Mouse (Mus musculus): Measurements from ENCODE around the gene 6820408C15Rik.
A peak's percentile ranks its signal among the peaks of the same experiment; 100 is the strongest.

The 6820408C15Rik gene

DNA sequence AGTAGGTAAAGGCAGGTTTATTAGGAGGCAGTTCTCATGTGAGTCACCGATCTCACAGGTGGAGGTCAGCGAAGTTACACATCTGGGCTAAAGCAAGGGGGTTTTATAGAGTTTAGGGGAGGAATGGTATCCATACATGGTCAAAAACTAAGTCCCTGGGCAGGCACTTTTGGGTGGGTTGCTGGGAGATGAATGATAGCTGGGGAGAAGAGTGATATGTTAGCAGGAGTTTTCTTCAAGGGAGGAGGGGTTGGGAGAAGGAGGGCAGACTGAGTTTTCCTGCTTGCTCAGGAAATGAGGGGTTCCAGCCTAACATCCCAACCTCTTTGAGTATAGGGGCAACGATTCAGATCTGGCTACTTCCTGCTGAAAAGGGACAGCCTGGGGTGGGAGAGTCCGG lies at the start of gene 6820408C15Rik:
Gene 6820408C15Rik, plus strand, starts transcription at position 301 of the 400 bp plus-strand sequence.
- DNase-seq (ENCODE audit: low read depth) = no peak

DNA sequence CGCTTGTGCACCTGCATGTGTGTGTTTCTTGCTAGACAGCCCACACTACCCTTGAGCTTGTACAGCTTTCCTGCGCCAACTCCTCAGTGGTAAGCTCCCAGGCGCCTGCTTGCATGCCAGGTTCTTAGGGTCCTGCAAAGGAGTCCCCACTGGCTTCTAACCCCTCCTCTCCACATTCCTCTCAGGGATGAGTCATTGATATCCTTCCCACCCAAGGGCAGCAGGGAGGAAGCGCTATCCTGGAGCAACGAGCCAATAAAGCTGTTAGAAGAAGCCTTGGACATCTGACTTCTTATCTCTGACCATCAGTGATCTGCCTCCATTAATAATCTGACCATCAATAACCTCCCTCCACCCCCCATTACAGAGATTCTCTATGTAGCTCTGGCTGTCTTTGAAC lies 47.5 kb upstream of the 6820408C15Rik start:
- DNase-seq (ENCODE audit: low read depth) = no peak

DNA sequence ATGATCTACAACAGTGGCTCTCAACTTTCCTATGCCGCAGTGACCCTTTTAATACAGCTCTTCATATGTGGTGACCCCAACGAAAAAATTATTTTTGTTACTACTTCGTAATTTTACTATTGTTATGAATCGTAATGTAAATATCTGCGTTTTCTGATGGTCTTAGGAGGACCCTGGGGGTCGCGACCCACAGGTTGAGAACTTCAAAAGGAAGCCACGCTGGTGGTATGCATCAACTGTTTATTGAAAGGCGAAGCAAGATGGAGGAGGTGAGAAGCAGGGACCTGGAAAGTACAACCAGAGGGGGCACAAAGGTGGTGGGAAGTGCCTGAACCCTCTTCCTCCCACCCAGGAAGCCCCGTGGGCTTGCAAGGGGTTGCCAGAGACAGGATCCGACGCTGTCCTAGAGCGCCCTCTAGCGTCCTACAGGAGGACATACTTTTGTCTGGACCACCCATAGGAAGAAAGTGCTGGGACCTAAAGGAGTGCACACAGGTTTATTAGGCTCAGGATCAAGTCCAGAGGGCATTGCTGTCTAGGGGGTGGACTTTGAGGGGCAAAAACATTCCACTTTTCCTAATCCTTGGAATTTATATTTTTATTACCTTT lies 46.8 kb upstream of the 6820408C15Rik start:
- no peak for DNase-seq (ENCODE audit: low read depth)

DNA sequence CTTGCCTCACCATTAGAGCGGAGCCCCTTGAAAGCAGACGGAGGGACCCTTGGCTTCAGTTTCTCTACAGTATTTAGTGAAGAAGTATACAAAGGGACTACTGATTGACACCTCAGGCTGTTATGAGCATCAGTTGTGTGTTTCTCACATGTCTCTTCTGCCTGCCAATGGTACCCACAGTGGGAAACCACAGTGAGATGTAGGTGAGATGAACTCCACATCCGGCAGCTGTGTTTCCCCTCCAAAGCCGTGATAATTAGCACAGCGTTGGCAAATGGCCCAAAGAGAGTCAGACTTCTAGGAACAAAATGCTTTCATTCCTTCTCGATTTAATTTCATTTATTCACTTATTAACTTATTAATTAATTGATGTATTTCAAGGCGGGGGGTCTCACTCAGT lies 43.3 kb upstream of the 6820408C15Rik start:
- no peak for DNase-seq (ENCODE audit: low read depth)

DNA sequence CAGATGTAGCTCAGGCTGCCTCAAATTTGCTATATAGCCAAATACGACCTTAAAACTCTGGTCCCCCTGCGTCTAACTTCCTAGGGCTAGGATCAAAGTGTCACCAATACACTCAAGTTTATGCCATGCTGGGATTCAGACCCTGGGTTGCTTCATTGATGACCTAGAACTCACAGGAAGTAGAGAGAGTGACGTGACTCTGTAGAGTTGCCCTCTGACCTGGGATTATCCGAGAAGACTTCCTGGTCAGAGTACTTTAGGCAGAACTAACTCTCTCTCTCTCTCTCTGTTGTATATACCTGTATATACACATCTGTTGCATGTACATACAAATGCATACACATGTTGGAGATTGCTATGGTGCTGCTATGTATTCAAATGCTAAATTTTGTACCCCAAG lies 42.7 kb upstream of the 6820408C15Rik start:
- no peak for DNase-seq (ENCODE audit: low read depth)

DNA sequence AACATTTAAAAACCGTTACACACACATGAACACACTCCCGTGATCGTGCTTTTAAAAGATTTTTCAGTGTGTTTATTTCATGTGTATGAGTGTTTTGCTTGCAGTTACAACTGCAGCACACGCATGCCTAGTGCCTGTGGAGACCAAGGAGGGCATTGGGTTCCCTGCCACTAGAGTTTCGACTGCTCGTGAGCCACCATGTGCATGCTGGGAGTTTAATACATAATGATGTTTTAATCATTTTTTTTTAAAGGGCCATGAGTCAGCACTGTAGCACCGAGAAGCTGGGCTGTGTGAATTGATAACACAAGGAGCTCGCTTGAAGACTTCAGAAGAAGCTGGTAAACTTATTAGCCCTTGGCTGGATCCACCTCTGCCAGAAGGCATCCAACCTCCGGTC lies 41.8 kb upstream of the 6820408C15Rik start:
- DNase-seq (ENCODE audit: low read depth) = no peak

DNA sequence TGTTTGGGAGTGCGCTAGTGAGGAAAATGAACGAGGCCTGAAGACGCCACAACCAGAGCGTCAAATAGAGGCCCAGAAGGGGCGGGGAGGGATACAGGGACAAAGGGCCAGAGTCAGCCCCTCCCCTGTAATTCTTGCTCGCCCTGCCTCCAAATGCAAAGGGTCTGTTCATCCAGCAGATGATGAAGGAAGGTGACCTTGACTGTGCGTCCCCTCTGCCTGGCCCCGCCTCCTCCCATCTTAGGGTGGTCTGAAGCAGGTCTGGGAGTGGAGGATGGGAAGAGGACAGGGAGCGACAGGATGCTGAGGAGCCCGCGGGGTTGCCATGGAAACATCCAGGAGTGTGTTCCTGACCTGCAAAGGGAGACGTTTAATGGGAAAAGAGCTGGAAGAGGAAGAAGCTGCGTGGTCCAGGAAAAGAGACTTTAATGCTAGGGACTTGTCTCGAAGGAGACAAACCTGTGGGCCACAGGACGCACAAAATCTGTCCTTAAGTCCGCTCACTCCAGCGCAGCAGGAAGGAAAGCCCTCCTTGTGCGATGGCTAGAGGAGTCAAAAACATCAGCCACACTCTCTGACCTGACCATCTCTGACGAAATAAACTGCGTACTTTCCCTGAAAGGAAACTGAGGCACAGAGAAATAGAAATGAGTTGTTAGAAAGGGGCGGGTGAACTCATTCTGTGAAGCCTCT lies 39.6 kb upstream of the 6820408C15Rik start:
- DNase-seq (ENCODE audit: low read depth) = no peak

DNA sequence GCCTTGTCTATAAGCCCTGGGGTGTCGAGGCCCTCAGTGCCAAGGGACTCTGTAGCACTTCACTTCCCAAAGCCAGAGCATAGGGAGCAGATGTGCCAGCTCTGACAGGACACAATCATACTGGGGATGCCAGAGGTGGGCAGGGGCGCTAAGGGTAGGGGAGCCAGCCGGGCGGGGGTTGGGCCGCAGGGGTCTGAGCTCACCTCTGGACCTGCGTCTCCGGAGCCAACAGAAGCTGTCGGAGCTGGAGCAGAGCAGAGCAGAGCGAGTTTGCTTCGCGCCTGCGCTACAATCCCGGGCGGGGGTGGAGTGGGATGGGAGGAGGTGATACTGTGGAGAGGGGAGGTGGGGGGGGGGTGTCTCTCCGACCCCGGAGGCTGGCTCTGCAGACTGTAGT lies 39.0 kb upstream of the 6820408C15Rik start, which contains the start of gene Nrsn2:
Gene Nrsn2, minus strand, starts transcription at position 294 of the 397 bp plus-strand sequence.
- no peak for DNase-seq (ENCODE audit: low read depth)

DNA sequence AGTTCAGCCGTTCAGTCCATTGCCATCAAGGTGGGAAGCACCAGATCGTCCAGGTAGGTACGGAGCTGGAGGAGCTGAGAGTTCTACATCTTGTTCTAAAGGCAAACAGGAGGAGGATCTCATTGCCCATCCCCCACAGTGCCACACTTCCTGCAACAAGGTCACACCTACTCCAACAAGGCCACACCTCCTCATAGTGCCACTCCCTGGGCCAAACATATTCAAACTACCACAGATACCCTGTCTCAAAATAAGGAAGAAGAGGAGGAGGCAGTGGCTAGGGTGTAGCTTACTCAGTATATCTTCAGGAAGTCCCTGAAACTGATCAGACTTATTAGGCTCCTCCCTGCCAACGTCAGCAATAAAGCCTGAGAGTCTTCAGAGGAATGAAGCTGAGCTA lies 31.2 kb upstream of the 6820408C15Rik start:
- no peak for DNase-seq (ENCODE audit: low read depth)

DNA sequence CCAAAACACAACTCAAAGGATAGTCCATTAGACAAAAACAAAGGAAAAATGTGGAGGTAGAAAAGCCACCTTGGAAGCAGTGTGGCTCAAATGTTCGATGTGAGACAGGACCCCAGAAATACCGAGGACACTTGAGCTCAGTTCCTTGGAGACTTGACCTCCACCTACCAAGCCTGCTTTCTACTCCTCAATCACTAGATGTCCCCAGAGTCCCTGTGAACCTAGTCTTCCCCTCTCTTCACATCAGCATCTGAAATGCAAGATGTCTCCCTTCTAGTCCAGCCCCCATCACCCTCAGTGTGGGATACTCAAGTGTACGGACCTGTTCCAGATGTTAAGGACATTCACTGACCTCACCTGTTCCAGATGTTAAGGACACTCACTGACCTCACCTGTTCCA lies 22.6 kb upstream of the 6820408C15Rik start:
- peak; percentile 52 for DNase-seq (ENCODE audit: low read depth)

DNA sequence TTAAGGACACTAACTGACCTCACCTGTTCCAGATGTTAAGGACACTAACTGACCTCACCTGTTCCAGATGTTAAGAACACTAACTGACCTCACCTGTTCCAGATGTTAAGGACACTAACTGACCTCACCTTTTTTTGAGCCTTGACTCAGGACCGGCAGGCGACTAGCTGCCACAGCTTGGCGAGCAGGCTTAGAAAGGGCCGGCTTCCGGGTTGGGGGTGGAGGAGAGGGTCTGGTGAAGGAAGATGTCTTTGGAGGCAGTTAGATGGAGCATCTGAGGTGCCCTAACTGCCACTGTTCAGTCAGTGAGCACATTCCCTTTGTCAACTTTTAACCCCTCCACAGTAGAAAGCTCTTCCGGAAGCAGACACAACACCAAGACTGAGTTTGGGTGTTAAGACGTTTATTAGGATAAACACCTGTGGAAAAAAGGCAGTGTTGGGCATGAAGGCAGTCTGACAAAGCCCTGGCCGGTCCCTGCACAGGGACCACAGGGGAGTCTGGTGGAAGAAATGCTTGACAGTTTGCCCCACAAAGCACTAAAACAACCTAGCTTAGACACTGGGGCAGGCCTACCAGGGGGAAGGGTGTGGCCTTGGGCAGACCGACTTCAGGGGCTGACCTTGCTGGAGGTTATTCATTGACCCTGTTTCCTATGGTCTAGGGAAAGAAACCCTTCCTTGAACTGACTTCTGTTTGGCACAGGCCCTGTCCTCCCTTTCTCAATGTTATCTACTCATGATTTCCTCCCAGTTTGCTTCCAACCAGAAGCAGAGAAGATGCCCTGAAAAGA lies 22.0 kb upstream of the 6820408C15Rik start:
- no peak for DNase-seq (ENCODE audit: low read depth)

DNA sequence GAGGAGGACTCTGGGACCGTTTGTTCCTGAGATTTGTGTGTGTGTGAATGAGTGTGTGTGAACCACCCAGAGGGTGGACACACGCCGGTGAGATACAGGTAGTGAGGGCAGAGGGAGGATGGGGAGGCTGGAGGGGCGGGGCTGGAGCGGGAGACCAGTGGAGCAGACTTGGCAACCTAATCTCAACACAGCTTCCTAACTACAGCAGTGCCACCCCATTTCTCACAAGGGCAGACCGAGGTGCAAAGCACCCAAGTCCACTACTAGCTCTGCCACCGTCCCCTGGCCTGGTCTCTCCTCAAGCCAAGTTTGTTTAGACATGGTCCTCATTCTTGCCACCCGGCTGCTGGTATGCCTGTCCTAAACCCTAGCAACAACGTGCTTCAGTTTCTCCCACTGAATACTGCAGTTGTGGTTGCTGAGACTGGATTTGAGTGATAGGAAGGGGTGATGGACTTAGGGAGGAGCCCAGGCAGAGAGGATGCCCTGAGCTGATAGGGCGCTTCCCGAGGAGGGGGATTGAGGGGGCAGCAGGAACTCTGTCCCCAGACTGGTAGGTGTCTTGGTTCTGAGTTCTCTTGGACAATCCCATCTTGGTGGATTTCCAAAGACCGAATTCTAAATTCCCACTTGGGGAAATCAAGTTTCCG lies 20.0 kb upstream of the 6820408C15Rik start:
- DNase-seq (ENCODE audit: low read depth) = no peak

DNA sequence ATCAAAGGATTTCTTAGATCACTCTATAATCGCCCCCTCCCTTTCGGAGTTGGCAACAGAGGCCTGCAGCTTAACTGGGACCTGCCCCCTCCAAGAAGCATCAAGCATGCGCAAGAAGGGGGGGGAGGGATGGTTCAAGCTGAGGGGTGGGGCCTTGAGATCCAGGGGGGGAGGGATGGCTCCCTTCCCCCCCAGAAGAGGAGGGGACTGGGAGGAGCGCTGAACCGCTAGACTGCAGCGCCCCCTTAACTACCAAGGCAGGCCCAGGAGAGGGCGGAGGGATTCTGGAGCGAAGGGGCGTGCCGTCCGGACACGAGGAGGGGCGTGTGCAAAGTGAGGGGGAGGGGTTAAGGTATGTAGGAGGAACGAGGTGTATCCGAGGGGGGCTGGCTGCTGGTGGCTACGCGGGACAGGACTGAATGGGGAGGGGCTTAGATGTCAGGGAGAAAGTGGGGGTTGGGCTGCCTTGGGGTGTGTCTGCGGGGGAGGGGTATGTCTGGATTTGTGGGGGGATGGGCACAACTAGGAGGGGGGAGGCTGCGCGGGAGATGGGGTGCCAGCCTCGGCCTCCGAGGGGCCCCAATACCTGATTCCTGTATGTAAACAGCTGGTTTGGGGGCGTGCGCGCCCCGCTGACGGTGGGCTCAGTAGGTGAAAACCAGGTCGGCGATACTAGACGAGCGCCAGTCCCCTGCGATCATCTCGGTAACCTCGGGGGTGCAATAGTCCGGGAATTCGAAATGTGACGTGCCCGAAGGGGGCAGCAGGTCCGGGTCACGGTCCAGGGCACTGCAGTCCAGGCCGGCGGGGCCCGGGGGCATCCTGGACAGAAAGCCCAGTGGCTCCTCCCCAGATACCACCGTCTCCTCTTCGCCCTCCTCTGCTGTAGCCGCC lies 19.0 kb upstream of the 6820408C15Rik start:
- peak; percentile 95 for DNase-seq (ENCODE audit: low read depth)

DNA sequence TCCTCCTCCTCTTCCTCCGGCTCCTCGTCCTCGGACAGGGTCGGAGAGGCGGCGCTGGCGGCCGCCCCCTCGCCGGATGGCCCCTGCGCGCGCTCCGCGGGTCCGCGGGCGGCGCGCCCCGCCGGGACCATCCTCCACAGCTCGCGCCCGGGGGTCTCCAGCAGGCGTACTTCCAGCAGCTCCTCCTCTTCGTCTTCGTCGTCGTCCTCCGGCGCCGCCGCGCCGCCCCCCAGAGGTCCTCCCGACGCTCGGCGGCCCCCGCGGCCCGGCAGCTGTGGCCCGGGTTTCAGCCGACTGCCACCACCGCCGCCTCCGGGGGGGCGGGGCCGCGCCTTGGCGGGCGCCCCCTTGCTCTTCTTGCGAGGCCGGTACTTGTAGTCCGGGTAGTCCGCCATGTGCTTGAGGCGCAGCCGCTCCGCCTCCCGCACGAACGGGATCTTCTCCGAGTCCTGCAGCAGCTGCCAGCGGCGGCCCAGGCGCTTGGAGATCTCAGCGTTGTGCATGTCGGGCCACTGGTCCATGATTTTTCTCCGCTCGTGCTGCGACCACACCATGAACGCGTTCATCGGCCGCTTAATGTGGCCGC lies 18.3 kb upstream of the 6820408C15Rik start:
- peak; percentile 51 for DNase-seq (ENCODE audit: low read depth)

DNA sequence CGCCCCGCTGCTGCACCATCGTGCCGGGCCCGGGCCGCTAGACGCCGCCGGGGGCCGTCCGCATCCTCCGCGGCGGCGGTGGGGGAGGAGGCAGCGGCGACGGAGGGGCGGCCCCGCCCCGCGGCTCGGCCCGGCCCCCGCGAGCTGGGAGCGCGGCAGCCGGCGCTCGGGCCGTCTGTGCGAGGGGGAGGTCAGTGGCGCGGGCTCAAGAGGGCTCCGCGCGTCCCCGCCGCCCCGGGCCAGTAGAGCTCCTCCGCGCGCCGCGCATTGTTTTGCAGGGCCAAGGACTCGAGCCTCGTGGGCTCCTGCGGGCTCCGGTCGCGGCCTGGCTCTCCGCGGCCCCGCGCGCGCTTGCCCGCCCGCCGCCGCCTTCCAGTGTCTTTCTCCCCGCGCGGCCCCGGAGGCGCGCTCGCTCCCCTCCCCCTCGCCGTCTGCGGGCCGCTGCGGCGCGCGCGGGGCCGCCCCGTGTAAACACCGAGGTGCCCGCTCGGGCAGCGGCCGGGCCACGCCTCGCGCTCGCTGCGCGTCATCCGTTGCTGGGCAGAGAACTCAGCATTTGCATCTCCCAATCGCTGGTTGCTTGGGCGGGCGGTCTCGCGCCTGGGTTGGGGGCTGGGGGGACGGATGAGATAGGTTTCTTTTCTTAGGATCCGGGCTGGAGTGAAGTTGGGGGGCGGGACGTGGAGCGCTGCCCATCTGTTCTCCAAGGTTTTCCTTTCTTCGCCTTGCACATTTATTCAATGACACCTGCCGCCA lies 17.5 kb upstream of the 6820408C15Rik start, which contains the start of gene Sox12:
Gene Sox12, minus strand, starts transcription at position 384 of the 756 bp plus-strand sequence.
- DNase-seq (ENCODE audit: low read depth) = peak; percentile 92

DNA sequence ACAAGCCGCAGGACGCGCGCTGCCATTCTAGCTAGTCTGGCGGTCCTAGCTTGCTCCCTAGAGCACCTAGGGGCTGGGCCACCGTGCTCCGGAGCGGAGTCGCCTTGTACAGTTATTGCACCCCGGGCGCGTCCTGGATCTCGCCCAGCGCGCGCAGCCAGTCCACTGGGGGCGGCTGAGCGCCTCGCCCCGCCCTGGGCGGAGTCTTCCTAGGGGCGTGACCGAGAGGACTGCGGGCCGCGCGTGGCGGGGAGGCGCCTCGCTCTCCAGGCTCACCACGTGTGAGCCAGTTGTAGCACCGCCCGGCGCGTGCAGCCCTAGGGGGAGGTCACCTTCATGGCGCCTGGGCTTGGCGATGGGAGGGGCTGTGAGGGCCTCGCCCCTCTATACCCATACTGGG lies 16.7 kb upstream of the 6820408C15Rik start:
- DNase-seq (ENCODE audit: low read depth) = peak; percentile 87

DNA sequence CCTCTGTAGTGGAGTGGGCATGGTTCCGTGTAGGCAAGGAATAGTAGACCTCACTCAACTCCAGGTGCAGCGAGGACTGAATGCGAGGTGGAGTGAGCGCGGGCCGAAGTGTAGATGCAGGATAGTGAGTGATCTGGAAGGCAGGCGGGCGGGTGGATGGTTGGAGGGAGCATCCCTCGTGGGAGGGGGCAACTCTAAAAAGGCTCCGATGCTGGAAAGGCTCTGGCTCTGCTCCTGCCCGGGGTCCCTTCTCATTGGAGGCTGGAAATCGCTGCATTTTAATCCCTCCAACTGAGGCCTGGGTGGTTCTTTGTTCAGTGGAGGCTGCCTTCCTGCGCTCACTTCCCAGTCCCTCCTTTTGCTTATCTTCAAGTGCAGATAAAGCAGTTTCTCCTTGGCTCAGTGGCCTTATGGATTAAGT lies 16.3 kb upstream of the 6820408C15Rik start:
- DNase-seq (ENCODE audit: low read depth) = no peak

DNA sequence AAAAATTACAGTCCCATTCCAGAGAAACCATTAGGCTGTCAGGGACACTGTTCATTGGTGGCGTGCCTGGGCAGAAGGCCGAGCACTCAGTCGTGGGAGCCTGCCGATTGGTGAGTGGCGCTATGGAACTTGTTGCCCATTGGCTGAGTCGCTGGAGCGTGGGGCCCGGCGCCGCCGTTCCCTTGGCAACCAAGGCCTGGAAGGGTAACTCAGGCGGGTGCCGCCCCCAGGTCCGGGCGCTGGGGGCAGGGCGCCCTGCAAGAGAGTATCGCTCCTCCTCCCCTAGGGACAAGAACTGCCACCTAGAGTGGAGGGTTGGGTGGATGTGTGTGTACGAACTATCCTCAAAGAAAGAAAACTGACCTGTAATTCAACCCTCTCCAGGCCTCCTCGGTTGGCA lies 9.3 kb upstream of the 6820408C15Rik start:
- DNase-seq (ENCODE audit: low read depth) = peak; percentile 90

DNA sequence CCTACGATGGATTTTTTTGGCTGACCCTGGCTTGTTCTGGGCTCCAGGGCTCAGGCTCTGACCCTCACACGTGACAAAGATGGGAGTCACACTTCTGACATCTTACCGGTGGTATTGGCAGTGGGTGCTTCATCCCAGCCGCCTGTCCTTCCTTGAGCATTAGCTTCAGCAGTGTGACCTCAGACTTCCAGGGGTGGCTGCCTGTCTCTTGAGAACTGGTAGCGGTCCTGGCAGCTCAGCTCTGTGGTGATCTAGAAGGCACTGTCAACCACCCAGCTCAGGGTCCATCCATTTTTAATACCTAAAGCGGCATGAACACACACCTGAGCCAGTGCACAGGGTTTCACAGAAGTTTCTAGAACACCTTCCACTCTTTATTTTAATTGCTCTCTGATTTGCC lies 5.6 kb upstream of the 6820408C15Rik start:
- no peak for DNase-seq (ENCODE audit: low read depth)

DNA sequence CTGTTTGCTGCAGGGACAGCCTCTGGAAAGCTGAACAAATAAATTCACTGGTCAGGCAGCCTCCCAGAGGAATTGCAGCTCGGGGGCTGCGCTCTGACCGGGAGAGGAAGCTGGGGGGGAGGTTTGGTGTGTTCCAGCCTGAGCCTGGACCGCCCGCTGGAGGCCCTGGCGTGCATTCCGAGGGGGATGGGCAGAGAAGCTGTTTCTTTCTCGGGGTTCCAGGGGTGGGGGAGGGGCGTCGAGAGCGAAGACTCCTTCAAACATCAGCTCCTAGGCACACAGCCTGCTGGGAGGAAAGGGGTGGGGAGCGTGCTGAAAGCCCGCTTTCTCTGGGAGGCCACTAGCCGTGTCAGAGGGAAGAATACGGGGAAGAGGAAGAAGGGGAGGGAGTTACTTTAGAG lies 4.4 kb upstream of the 6820408C15Rik start:
- no peak for DNase-seq (ENCODE audit: low read depth)
